Mouse (Mus musculus) forebrain, postnatal 0 days (tissue): ENCODE data around the gene Ppfibp2. TPM values are rescaled to one million over a fixed set of nuclear protein-coding genes. Genes with fewer than 3 reads are reported as not detected.

Source experiments
- ATAC-seq: fragments of 200-750 bp; cut with Nextera tagmentation; 2 replicates; pipeline ENCODE4 v1.8.0; 2017; ENCODE audit warnings: mild to moderate bottlenecking, moderate library complexity
- DNase-seq: peaks from one replicate; pipeline ENCODE4 v3.0.0-alpha.2; 2015
- H3K27ac ChIP-seq: fragments of 300-500 bp; sonication (generic); 2 replicates; pipeline ENCODE4 v1.5.1; 2014; ENCODE audit warnings: low read depth, mild to moderate bottlenecking, antibody characterized with exemption, low read length, moderate library complexity, mixed read lengths
- H3K27me3 ChIP-seq: fragments of 300-500 bp; sonication (generic); 2 replicates; pipeline ENCODE4 v1.6.1; 2014; ENCODE audit warnings: mild to moderate bottlenecking, low read length, mixed read lengths; ENCODE audit not compliant: insufficient read depth
- H3K36me3 ChIP-seq: fragments of 300-500 bp; sonication (generic); 2 replicates; pipeline ENCODE4 v1.6.1; 2014; ENCODE audit warnings: mild to moderate bottlenecking, moderate library complexity; ENCODE audit not compliant: insufficient read depth
- H3K4me1 ChIP-seq: fragments of 300-500 bp; sonication (generic); 2 replicates; pipeline ENCODE4 v1.6.1; 2014; ENCODE audit warnings: antibody characterized with exemption; ENCODE audit not compliant: insufficient read depth
- H3K4me2 ChIP-seq: fragments of 300-500 bp; sonication (generic); 2 replicates; pipeline ENCODE4 v1.6.1; 2014; ENCODE audit warnings: low read depth, mild to moderate bottlenecking, moderate library complexity
- H3K4me3 ChIP-seq: fragments of 300-500 bp; sonication (generic); 2 replicates; pipeline ENCODE4 v1.5.1; 2014; ENCODE audit warnings: low read depth, low read length, mixed read lengths
- H3K9ac ChIP-seq: fragments of 300-500 bp; sonication (generic); 2 replicates; pipeline ENCODE4 v1.6.1; 2014; ENCODE audit warnings: mild to moderate bottlenecking
- H3K9me3 ChIP-seq: fragments of 300-500 bp; sonication (generic); 2 replicates; pipeline ENCODE4 v1.6.1; 2016; ENCODE audit warnings: low read length
- CTCF ChIP-seq: sonication (generic); IDR thresholded peaks from 2 replicates; pipeline ENCODE4 v1.5.1; 2016; ENCODE audit warnings: antibody characterized with exemption, control low read depth, low read depth
- WGBS: fragments of 180-500 bp; shearing (Covaris S2); extraction: QIAGEN DNeasy Blood & Tissue Kit; methylation state at CpG from one replicate; pipeline ENCODE4 v1.1.7; 2014; 5-methylcytosine and 5-hydroxymethylcytosine counted together
- polyA plus RNA-seq: library from polyadenylated mRNA; unstranded; fragments of >200 nt; fragmentation: Nextera tagmentation; extraction: Ambion mirVana; gene quantifications from 2 replicates; pipeline ENCODE4 v1.2.1, GENCODE M21; 2015
- total RNA-seq: library from RNA; depleted of rRNA; stranded (reverse); fragments of >200 nt; gene quantifications from 2 replicates; pipeline ENCODE4 v1.2.3, GENCODE M21; 2014

Ppfibp2 gene
- total and polyA plus RNA-seq, 2 experiments from 2014 or later, result 1.2 to 3.1 TPM

DNA sequence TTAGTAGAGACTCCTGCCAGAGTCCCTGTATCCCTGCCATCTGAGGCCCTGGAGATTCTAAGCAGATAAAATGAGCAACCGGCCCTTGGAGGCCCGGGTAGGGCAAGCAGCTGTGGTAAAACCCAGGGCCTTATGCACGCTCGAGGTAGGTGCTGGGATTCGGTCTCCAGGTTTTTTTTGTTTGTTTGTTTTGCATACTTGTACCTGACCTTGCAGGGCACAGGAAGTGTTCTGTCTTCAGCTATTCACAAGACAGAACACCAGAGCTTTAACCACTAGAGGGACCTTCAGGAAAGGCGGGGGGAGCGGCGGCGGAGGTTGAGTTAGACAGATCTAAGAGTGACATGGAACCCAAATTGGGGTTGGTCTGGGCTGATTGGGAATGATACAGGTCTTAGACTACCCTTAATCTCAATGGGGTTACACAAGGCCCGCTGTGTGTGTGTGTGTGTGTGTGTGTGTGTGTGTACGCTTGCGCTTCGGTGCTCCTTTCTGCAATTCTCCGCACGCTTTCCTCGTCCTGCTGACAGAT lies 616 bp upstream of the Ppfibp2 start:
- Histone ChIP-seq H3K9me3 (no peaks in the 10 kb centered on the region), H3K4me1 (no peaks in the 10 kb centered on the region), H3K27ac (no peak overlapping the region; the same call in 1 of the 2 replicates), H3K36me3 (no peaks in the 10 kb centered on the region), H3K27me3 (no peaks in the 10 kb centered on the region; the same call in 1 of the 2 replicates), H3K9ac (peak overlapping the region; percentile 46; the same call in 1 of the 2 replicates), H3K4me3 (peak overlapping the region; percentile 66), H3K4me2 (peak overlapping the region; percentile 93)
- 1% methylated on average over 16 of the region's 16 CpGs for WGBS
- ATAC-seq (peak; percentile 82), DNase-seq (peak; percentile 64)
- peak; percentile 73 for TF ChIP-seq CTCF

DNA sequence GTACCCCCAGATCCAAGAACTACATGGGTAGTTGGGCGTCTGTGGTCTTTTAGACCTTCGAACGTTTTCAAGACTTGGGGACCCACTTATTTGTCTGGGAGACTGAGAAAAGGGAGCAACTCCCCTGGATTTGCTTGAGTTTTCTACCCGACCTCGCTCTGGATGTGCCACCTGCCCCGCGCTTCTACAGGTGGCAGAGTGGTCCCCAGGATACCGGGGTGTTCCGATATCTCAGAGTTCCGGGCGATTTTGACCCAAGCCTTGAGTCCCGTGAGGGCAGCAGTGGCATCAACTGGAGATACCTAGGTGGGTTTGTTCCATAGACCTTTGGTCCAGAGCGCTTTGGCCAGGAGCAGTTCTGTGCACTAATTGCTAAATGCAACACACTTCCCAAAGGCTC lies 419 bp downstream of the Ppfibp2 start:
- 0 out of 2 replicates have a peak overlapping the region, but pooled peaks have one; percentile 46 for H3K9ac ChIP-seq
- no peaks in the 10 kb centered on the region for H3K4me1 ChIP-seq
- no peak overlapping the region for H3K27ac ChIP-seq
- H3K27me3 ChIP-seq, result no peaks in the 10 kb centered on the region; the same call in 1 of the 2 replicates
- H3K36me3 ChIP-seq, result no peaks in the 10 kb centered on the region
- H3K4me2 ChIP-seq, result peak overlapping the region; percentile 93
- no peak for ATAC-seq
- H3K4me3 ChIP-seq, result peak overlapping the region; percentile 66
- TF ChIP-seq CTCF, result no peak
- no peaks in the 10 kb centered on the region for H3K9me3 ChIP-seq
- 15% methylated on average over 13 of the region's 13 CpGs for WGBS
- DNase-seq, result no peak

DNA sequence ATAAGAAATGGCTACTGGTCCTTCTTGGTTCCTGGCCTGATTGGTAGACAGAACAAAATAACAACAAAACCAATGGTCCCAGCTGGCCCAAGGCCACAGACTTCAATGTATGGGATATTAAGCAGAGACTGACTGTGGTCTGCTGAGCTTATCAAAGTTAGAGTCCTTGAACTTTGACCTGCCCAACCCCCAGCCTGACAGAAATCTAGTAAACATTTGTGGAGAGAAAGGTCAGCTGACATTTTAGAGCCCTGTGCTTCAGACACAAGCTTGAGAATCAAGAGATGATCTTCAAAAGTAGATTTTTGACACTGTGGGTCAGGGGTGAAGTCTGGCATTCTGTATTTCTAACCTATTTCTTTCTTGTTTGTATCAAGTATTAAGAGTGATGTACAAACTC lies 1.7 kb downstream of the Ppfibp2 start:
- H3K4me3 ChIP-seq, result no peak overlapping the region
- no peaks in the 10 kb centered on the region for H3K9me3 ChIP-seq
- no peaks in the 10 kb centered on the region; the same call in 1 of the 2 replicates for H3K27me3 ChIP-seq
- no peaks in the 10 kb centered on the region for H3K36me3 ChIP-seq
- H3K4me2 ChIP-seq, result no peak overlapping the region
- no peak overlapping the region for H3K9ac ChIP-seq
- ATAC-seq (no peak), DNase-seq (no peak)
- H3K4me1 ChIP-seq, result no peaks in the 10 kb centered on the region
- no peak for TF ChIP-seq CTCF
- no peak overlapping the region for H3K27ac ChIP-seq

DNA sequence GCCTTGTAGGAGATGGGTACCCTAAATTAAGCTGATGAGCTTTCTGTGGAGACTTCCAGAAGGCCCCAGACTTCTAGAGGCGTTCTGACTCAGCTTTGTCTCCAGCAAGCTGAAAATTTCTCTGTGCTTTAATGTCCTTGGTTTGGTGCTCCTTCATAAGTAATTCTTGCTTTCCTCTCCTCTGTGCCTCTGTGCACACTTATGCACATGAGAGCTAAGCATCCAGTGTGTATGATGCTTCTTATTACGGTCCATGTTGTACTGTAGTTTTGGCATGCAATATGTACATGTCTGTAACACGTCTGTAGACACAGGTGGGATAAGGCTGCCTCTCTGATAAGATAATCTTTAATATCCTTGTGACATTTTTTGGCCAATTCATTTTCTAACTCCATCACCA lies 2.9 kb downstream of the Ppfibp2 start:
- no peak overlapping the region for H3K27ac ChIP-seq
- H3K4me1 ChIP-seq, result no peaks in the 10 kb centered on the region
- DNase-seq, result no peak
- H3K4me3 ChIP-seq, result no peak overlapping the region
- WGBS, result 89% methylated on average over 3 of the region's 3 CpGs
- H3K27me3 ChIP-seq, result no peaks in the 10 kb centered on the region; the same call in 1 of the 2 replicates
- H3K9ac ChIP-seq, result no peak overlapping the region
- H3K4me2 ChIP-seq, result no peak overlapping the region
- H3K36me3 ChIP-seq, result no peaks in the 10 kb centered on the region
- no peak for TF ChIP-seq CTCF
- ATAC-seq, result no peak
- H3K9me3 ChIP-seq, result no peaks in the 10 kb centered on the region

DNA sequence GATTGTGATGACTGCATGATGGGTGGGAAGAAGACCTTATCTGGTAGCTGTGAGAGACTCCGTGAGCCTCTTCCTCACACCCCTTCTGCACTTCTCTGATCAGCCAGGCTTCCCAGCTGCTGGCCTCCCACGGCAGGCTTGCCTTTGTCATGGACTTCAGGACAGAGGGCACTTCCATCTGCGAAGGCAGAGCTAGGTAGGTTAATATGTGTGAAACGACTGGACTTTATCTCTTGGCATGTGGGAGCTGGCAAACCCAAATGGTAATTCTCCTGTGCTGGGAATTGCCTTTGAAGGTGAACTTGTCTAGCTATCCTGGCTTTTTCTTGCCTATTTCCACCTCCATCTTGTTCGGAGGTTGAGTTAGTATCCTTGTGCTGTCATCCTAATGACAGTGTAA lies 5.6 kb downstream of the Ppfibp2 start:
- Histone ChIP-seq H3K27me3 (no peaks in the 10 kb centered on the region), H3K9ac (no peak overlapping the region), H3K27ac (no peak overlapping the region), H3K9me3 (no peaks in the 10 kb centered on the region), H3K4me1 (no peaks in the 10 kb centered on the region), H3K36me3 (no peaks in the 10 kb centered on the region), H3K4me2 (no peak overlapping the region), H3K4me3 (no peak overlapping the region)
- no peak for TF ChIP-seq CTCF
- DNase-seq (no peak), ATAC-seq (no peak)
- 78% methylated on average over 5 of the region's 5 CpGs for WGBS

DNA sequence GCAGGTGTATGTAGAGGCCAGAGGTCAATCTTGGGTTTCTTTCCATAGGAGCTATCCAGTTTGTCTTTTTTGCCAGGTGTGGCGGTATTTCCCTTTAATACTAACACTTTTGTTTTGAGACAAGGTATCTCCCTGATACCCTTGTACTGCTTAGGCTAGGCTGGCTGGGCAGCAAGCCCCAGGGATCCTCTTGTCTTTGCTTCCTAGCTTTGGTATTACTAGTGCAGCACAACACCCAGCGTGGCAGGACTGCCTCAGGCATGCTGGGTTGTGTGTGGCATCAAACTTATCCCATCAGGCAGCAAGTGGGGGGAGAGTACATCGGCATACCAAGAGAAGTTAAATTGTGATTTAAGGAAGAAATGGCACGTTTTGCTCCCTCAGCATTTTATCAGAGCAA lies 7.5 kb downstream of the Ppfibp2 start:
- H3K36me3 ChIP-seq, result no peaks in the 10 kb centered on the region
- ATAC-seq (no peak), DNase-seq (no peak)
- H3K9me3 ChIP-seq, result no peaks in the 10 kb centered on the region
- no peak overlapping the region for H3K4me3 ChIP-seq
- H3K27me3 ChIP-seq, result no peaks in the 10 kb centered on the region
- 87% methylated on average over 4 of the region's 4 CpGs for WGBS
- no peak overlapping the region for H3K9ac ChIP-seq
- no peaks in the 10 kb centered on the region for H3K4me1 ChIP-seq
- no peak overlapping the region for H3K4me2 ChIP-seq
- no peak overlapping the region for H3K27ac ChIP-seq
- no peak for TF ChIP-seq CTCF

DNA sequence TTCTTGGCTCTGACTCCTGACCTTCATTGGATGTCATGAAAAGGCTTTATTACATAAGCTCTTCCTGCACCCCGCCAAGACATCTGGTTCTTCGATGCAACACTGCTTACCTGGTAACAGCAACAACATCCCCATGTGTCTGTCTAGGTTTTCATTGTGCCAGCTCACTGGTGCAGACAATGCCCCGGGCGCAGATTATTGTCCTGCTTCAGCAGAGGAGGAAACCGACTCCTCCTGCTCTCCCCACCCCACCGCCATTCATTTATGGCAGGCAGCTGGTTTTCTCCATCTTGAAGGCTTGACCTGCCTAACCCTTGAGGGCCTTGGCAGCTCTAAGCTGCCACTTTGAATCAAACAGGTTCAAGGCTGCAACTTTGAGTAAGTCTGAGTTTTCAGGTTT lies 7.9 kb downstream of the Ppfibp2 start:
- TF ChIP-seq CTCF, result no peak
- H3K27ac ChIP-seq, result no peak overlapping the region
- H3K4me1 ChIP-seq, result no peaks in the 10 kb centered on the region
- H3K36me3 ChIP-seq, result no peaks in the 10 kb centered on the region
- H3K9me3 ChIP-seq, result no peaks in the 10 kb centered on the region
- H3K9ac ChIP-seq, result no peak overlapping the region
- H3K4me2 ChIP-seq, result no peak overlapping the region
- ATAC-seq (no peak), DNase-seq (no peak)
- H3K27me3 ChIP-seq, result no peaks in the 10 kb centered on the region
- H3K4me3 ChIP-seq, result no peak overlapping the region
- WGBS, result 57% methylated on average over 6 of the region's 6 CpGs

DNA sequence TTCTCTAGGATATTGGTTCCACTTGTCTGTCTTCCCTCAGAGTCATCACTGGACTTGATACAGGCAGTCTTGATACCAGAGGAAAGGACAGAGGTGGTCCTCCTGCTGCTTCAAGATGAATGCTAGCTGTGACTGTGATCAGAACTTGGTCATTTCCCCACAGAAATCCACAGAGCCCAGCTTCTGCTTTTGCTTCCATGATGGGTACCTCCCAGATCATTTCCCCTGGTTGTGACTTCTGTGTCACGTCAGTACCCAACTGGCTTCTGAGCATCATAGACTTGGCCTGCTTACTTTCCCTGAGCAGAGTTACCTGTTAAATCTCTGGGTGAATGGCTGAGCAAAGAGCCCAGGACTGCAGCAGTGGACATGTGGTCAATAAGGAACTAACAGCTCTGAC lies 12.8 kb downstream of the Ppfibp2 start:
- Histone ChIP-seq H3K4me3 (no peak overlapping the region), H3K36me3 (no peaks in the 10 kb centered on the region), H3K9ac (no peak overlapping the region), H3K27me3 (no peaks in the 10 kb centered on the region), H3K9me3 (no peaks in the 10 kb centered on the region), H3K4me2 (no peak overlapping the region), H3K4me1 (no peaks in the 10 kb centered on the region), H3K27ac (no peak overlapping the region)
- no peak for TF ChIP-seq CTCF
- ATAC-seq (no peak), DNase-seq (no peak)
- 88% methylated on average over 1 of the region's 1 CpGs for WGBS
